Mouse (Mus musculus): ENCODE measurements at regions not wholly inside any gene's neighbourhood (a gene's known extent, or its start where the extent isn't known, plus 50 kb on each side); places are given as distances from the start of the nearest gene placed in this dataset.
"Not testable (repeated sequence)": the region's sequence is repeated elsewhere in the genome, so short reads cannot be mapped to it uniquely, and the experiment has no call there.

DNA sequence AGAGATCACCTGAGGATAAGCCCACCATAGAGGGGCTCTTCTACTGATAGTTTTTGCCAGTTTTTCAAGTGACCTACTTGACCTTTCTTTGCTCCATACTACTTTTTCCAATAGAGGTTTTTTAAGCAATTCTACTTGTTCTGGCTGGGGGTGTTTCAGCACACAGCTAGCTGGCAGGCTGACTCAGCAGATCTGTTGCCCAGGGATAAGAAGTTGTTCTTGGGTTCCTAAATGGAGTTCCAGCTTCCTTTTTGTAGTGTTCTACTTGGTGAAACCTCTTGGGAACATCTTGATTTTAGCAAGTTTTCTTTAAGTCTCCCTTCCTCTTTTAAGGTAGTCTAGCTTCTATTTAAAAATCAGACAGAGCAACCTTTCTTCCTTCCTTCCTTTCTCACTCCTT is 61.0 kb downstream of the 4930474N05Rik start:
- DNase-seq (ENCODE audit: low spot score): no peak

DNA sequence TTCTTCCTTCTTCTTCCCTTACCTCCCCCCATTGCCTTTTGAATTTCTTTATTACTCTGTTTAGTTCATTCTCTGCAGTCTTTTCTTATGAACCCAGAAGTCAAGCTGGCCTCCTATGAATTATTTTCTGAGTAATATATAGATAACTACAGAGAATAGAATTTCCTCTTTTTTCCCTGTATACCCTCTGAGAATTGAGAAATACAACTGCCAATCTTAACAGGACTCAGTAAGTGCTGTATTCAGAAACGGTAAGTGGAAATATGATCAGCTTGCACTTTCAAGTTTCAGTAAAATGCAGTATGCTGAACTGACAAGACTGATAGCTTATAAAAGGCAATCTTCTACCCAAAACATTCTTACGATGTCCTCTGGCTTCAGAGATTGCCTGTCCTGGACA is 61.5 kb downstream of the 4930474N05Rik start:
- no peak for DNase-seq (ENCODE audit: low spot score)

DNA sequence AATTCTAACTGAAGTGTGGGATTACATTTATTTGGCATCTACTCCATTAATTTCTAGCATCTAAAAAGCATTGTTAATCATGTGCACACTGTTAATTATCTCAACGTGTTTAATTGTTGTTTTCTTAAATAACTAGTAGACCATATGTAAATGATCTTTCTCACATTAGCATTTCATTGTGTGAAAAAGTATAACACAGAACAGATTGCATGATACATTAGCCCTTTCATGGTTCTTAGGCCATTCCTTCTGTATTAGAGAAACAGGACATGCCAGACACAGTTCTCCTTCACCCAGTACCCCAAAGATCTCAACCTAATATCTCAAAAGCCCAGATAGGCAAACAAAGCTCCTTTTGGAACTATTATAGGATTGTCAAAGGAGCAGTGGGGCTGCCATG is 89.0 kb downstream of the 4930474N05Rik start:
- no peak for DNase-seq (ENCODE audit: low spot score)

DNA sequence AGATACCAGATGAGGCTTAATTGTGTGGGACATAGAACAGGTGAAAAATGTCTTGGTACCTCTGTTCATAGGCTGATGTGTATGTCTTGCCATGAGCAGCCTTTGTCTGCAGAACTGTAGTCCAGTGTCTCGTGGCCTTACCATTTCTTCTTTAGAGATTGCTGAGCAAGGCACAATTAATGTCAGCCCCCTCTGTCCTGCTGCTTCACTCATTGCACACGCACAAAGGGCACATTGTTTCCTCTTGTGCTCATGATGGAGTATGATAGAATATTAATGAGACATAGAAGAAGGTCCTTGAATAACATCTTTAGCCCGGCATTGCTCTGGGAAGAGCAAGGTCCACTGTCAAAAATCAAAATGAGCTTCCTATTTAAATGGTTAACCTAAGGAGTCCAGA is 101.8 kb downstream of the 4930474N05Rik start:
- no peak for DNase-seq (ENCODE audit: low spot score)

DNA sequence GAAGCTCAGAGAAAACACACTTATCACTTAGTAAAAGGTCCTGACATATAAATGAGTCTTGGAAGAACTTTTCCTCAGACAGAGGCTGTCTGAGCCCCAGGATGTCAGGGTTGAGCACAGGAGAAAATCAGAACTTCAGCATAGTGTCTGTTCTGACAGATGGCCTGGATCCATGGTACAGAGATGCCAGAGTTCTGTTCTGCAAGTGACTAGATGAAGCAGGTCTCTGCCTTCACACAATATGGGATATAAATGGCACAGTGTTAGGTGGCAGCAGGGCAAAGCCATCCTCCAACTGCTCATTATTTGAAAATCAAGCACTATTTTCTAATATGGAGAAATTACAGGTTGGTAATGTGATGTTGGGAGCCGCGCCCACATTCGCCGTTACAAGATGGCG is 103.7 kb downstream of the 4930474N05Rik start:
- peak; percentile 47 for DNase-seq (ENCODE audit: low spot score)

DNA sequence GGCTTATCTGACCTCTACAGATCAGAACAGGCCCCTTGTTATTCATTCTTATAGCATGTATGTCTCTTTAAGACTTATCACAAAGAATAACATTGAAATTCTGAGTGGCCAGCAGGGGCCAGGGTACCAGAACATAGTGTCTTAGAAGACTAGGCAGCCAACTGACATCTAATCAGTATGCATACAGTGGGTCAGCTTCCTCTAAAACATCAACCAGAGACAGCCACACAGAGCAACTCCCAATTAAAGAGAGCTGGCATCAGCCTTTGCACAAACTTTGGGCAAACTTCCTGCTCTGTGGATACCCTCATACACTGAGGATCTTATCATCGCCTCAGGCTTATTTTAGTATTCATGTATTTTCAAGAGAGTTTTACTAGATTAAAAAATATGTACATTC is 109.1 kb downstream of the 4930474N05Rik start:
- DNase-seq (ENCODE audit: low spot score): no peak

DNA sequence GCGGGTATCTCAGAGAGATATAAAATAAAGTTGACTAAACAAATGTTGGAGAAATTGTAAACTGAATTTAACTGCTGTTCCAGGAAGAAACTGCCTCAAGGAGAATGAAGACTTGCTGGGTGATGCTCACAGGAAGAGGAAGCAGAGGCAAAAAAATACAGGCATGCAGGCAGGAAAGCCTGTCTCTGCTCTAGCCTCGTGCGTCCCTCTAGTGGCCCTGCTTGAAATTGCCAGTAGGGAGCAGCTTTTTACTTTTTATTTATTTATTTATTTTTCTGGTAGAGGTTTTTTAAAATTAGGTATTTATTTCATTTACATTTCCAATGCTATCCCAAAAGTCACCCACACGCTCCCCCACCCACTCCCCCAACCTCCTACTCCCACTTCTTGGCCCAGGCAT is 118.1 kb downstream of the 4930474N05Rik start:
- peak; percentile 70 for DNase-seq (ENCODE audit: low spot score)

DNA sequence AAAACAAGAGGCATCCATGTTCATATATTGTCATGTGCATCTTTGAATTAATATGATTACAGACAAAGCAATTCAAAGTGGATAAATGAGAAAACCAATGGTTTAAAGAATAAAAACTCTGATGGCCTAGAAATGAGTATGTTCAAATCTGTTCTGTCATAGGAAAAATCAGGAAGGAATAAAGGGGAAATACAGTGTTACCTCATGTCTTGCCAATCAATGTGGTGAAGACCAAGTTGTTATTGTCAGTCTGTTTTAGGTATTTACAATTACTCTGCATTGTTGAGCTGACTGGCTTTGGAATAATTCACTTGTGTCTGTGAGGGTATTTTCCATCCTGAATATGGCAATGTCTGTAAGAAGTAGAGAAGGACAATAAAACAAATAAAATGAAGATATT is 151.1 kb downstream of the 4930474N05Rik start:
- no peak for DNase-seq (ENCODE audit: low spot score)

DNA sequence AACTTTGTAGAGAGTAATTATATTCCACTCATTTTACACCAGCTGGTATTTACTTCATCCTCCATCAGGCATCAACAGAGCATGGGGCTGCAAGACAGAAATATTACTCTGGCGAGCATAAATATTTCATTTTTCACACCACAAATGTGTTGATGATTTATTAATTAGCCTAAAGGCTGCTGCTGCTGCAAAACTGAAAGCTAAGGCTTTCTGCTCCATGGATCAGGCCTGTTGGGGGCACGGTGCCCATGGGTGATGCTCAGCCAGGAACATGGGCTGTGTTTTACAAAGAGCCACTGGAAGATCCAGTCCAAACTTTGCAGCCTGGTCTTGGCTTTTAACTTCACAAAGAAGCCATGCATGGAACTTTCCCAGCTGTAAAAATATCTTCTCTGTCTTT is 167.4 kb downstream of the 4930474N05Rik start:
- DNase-seq (ENCODE audit: low spot score): peak; percentile 46

DNA sequence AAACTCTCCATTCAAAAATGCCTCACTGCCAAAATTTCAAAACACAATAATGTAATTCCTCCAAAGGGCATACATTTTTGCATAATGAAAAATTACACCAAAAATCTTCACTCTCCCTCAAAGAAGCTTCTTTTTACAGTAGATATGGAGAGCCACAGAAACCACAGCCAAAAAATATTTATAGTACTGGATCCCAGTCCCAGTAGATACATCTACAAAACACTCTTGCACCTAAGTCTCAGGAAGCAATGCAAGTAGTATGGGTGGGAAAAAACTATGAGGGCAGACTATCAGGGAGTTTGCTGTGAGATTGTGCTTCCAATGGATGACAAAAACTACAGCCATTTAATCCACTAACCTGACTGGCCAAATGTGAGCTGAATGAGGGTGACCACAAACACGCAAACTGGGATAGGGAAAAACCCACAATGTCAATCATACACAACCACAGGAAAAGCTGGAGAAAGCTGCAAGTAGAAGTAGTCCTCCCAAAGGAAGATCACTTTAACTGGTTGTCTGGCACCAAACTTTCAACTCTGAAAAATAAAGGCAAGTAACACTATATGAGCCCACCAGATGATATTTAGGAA is 189.2 kb downstream of the 4930474N05Rik start:
- no peak for DNase-seq (ENCODE audit: low spot score)

DNA sequence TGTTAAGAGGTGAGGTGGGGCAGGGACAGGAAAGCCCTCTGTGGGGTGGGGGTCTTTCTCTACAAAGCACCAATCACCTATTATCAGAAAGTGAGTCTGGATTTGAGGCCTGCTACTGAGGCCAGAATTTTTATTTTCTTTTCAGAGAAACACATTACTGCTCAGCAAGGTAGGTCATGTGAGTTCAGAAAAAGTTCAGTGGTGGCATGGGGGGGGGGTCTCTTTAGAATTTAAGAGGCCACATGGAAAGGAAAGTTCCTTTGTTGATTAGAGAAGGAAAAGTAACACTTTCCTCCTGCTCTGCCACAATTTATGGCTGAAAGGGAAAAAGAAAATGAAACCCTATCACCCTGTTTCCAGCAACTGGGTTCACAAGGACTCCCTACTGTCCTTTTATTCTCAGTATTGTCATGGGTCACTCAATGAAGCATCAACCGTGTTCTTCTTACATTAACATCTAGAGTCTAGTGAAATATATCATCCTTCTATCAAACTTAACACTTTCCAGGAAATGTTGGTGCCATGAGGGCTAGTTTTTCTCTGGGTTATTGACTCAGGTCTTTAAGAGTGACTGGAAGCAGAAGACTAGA is 194.1 kb downstream of the 4930474N05Rik start:
- no peak for DNase-seq (ENCODE audit: low spot score)

DNA sequence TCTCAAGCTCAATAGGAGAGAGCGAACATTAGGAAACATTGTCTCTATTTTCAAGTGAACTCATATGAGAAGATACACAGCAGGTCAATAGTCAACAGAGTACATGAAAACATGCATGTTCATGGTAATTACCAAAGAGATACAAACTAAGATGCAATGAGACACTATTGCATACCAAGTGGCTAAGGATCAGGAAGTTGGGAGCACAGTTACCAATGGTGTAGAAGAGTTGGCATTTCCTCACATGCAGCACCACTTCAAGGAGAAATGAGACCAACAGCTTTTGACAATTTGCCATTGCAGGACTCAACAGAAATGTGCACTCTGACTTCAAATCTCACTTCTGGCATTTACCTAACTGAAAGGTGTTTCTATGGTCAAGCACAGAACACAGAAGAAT is 215.6 kb downstream of the 4930474N05Rik start:
- no peak for DNase-seq (ENCODE audit: low spot score)

DNA sequence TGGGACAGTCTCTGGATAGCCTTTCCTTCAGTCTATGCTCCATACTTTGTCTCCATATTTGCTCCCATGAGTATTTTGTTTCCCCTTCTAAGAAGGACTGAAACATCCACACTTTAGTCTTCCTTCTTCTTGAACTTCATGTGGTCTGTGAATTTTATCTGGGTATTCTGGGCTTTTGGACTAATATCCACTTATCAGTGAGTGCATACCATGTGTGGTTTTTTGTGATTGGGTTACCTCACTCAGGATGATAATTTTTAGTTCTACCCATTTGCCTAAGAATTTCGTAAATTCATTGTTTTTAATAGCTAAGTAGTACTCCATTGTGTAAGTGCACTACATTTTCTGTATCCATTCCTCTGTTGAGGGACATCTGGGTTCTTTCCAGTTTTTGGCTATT is 220.0 kb downstream of the 4930474N05Rik start:
- not testable (repeated sequence) for DNase-seq (ENCODE audit: low spot score)

DNA sequence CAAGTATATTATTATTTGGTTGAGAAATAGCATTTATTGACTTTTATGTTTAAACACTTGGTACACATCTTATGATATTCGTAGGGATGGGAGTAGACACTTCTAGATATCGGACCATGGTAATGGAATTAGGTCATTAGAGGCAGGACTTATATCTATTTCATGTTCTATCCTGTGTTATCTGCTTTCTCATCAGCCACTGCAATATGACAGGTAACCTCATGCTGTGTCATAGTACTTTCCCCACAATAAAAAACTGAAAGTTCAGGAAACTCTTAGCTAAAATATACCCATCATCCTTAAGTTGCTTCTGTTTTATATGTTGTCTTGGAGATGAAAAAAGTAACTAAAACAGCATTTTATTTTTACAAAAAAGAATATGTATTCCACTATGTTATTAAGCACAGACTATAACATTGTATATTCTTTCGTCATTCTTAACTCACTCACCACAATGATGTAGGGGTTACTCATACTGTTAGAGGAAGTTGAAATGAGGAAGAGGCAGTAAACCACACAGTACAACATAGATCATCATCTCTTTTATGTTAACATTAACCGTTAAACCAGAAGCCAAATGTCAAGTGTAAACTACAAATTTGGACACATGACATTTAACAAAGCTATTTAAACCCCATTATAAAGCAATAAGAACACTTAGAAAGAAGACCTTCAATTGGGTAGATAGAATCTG is 221.8 kb downstream of the 4930474N05Rik start:
- no peak for DNase-seq (ENCODE audit: low spot score)

DNA sequence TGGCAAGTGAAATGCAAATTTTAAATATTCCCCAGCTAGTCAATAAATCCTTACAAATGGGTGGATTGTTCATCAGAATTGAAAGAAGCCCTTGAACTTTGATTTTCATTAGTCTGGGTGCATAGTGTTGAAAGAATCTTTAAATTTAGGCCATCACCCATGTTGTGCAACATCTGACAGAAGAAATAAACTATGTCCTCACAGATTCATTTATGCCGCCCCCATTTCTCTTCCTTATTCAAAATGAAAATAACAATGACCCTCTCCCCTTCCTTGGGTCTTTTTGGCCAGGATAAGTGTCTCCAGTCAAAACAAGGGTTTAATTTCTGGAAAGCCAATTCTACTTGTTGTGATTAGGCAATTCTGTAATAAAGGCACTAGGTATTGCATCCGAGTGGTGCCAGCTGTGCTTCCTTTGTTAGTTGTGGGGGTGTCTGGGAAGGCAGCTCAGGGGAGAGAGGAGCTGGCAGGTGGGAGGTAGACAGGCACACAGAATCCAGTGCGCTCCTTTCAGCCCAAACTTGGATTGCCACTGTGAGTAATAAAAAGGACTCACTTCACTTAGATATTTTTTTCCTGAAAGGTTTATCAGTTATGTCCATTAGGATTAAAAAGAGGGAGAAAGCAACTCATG is 233.7 kb downstream of the 4930474N05Rik start:
- DNase-seq (ENCODE audit: low spot score): no peak

DNA sequence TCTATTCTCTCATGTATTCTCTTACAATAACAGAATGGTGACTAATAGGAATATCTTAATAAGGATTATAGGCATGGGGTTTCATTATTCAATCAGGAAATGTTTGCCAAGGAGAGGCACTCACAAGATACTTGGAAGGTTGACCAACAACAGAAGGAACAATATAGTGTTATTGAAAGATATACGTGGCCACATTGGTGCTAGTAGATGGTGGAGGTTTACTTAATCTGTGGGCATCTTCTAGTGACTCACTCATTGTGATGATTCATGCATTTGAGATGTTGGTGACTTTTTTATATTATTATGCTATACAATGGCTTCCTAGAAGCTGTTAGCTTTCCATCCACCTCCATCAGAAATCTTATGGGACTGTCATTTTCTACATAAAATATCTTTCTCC is 246.1 kb downstream of the 4930474N05Rik start:
- DNase-seq (ENCODE audit: low spot score): no peak
